Mouse (Mus musculus) layer of hippocampus, adult 8-10 months (tissue): ENCODE results near the gene Fbxo39. TPM values are rescaled to one million over a fixed set of nuclear protein-coding genes. Genes with fewer than 3 reads are reported as not detected.

Experiments used
- DNase-seq, 2 experiments: peaks; one replicate each; pipeline ENCODE4 v3.0.0; 2022; ENCODE audit warnings: low spot score in 2 of 2
- total RNA-seq, 4 experiments: library from RNA; stranded (reverse); gene quantifications; 2 replicates each; pipeline ENCODE4 v1.2.4; 2022

Gene Fbxo39
- total RNA-seq, result not detected

GRCm38 (mm10) chr11:72314151-72314895 lies at the start of gene Fbxo39:
Fbxo39 (plus strand) TSS chr11:72314444.
- peak; percentile 30 to 33 for DNase-seq

DNA sequence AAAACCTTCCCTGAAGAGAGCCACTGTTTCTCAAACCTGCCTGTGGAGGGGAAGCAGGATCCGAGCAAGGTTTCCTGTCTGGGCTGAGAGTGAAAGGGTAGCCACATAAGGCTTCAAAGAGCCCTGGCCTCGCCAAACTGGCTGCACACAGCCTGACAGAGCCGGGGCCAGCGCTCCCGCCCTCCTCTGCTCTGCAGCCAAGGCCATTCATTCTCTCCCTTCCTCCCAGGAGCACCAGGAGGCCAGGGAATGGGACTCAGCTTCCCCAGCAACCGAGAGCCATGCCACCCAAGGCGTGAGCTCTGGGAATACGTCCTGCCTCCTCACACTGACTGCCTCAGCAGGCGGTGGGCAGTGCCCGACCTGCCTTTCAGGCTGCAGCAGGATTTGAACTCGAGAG lies 48.8 kb upstream of the Fbxo39 start:
- DNase-seq, result peak; percentile 51 to 58

- DNase-seq, result peak; percentile 48 to 50
Observed at GRCm38 (mm10) chr11:72266207-72266959, 47.9 kb upstream of the Fbxo39 start.

DNA sequence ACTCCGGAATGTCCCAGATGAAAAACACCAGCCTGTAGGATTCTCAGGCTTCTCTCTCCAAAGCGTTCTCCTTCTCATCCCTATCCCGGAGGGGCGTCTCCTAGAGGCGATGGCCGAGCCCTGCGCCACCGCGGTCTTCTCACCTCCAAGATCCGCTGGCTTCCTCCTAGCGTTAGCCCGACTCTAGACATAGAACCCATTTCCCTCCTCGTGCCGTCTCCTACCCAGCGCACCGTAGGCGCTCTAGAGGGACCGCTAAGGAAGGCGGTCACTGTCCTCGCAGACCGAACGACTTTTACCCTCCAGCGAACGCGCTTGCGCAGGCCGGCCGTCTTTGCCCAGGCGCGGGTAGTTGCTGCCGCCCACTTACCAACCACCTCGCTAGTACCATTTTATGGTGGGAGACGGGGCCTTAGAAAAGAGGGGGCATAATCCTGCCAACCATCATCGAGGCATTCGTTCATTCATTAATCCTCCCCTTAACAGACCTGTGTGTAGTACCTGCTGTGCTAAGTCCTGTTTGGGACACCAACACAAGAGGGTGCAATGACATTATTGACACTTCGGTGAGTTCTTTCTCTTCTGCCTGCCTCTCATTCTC lies 47.2 kb upstream of the Fbxo39 start, which contains the start of gene Slc13a5:
Gene Slc13a5, minus strand, starts transcription at position 263 of the 601 bp plus-strand sequence.
- no peak for DNase-seq

GRCm38 (mm10) chr11:72271761-72272160 lies 42.5 kb upstream of the Fbxo39 start:
- no peak for DNase-seq

DNA sequence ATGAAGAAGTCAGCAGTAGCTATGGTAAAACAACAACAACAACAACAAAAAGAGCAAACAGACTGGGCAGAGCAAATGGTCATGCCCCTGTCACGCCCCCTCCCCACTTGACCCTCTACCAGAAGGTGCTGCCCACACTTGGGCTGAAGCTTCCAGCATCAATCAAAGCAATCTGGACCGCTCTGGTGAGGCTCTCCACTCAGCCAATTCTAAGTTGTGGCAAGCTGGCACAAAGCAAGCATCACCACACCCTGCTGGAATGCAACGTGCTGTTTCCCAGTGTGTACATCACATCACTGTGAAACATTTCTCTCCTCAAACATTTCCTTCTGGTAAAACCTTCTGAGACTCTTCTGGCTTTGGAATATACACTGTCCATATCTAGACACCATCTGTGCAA lies 40.9 kb upstream of the Fbxo39 start:
- DNase-seq, result no peak

DNA sequence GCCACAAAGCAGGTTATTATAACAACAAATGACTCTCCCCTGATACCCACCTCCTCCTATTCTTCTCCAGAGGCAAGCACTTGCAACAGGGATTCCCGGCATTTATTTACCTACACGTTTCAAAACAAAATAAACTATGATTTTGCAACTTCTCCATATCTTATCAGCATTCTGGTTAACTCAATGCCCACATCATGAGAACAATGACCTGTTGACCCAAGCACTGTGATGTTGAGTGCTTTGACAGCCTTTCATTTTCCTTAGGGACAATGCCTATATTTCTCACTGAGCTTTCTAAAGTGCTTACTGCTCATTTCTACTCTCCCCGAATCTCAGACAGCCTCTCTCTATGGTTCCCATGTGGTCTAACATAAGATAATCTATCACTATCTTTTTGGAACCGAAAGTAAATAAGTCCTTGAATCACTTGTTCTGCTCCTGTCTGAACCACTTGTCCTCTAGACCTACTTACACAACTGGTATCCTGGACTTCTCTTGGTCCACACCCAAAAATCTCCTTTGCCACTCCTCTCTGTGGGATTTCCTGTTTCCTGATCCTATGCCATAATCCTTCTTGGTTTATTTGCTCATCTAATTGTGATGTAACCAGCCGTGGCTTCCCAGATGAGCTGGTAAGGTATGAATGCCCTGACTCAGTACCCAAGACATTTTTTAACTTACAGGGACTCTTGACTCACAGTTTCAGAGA lies 32.9 kb upstream of the Fbxo39 start:
- DNase-seq, result no peak

GRCm38 (mm10) chr11:72281852-72282400 lies 32.3 kb upstream of the Fbxo39 start:
- no peak for DNase-seq

DNA sequence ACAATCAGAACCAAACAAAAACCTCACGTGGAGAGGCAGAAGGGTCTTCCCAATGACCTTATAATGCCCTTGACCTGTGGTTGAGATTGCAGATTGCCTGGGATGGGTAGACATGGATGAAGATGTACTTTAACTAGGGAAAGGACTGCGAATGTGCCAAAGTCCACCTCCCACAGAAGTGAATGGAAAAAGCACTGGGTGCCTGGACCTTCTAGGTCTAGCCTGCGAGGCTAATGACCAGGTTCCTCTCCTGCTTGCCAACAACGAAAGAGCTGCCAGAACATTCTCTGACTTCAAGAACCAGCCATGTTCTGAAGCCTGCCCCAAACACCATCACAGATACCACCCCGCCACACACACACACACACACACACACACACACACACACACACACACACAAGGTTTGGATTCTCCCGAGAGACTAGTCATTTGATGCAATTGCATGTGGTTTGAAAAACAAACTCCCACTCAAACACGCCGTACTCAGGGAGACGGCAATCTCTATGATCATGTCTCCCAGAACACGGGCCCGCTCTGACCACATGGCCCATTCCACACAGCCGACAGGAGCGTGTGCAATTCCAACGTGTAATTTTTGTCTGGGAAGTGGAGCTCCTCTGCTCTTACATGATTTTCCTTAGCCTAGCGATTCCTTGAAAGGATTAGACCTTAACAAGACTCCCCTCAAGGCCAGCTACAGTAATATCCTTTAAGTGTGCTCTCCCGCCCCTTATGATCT lies 30.6 kb upstream of the Fbxo39 start:
- no peak for DNase-seq

DNA sequence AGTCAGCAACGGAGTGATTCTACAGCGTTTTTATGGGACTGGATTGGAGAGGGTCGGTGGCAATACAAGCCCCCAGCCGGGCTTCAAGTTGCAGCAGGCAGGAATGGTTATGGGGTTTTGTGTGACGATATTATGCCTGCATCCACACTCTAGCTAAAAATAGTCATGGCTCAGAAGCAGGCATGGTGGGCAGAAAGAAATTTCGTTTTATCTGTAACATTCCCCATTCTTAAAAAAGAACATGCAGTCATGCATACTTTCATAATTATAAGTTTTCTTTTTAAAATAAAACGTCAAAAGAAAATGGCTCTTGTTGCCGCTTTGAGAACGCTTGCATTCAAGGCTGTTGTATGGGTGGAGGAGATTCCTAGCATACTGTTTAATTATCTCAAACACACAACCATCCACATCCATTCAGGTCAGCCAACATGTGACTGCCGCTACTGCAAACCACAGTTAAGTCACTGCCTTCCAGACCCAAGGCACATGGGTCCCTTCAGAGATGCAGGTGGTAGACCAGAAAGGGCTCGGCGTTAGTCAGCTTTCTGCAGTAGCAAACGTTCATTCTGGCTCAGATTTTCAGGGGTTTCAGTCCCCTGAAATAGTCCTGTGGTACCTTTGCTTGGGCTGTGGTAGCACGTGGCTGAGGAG lies 29.6 kb upstream of the Fbxo39 start:
- DNase-seq, result no peak

- DNase-seq, result no peak
Observed at GRCm38 (mm10) chr11:72285971-72286480, 28.2 kb upstream of the Fbxo39 start.

DNA sequence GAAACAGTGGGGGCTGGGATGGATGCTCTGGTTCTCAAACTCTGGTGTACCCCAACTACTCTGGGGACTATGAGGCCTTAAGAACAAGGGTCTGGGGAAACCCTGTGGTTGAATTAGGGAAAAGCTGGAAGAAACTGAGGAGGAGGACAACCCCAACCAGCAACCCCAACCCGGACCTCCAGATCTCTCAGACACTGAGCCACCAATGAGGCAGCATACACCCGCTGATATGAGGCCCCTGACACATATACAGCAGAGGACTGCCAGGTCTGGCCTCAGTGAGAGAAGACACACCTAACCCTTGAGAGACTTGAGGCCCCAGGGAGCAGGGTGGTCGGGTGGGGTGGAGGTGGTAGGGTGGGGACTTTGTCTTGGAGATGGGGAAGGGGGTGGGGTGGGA lies 27.6 kb upstream of the Fbxo39 start:
- DNase-seq, result no peak

- DNase-seq, result no peak
Observed at GRCm38 (mm10) chr11:72287126-72287525, 27.1 kb upstream of the Fbxo39 start.

- DNase-seq, result no peak
Observed at GRCm38 (mm10) chr11:72287543-72287942, 26.7 kb upstream of the Fbxo39 start.

DNA sequence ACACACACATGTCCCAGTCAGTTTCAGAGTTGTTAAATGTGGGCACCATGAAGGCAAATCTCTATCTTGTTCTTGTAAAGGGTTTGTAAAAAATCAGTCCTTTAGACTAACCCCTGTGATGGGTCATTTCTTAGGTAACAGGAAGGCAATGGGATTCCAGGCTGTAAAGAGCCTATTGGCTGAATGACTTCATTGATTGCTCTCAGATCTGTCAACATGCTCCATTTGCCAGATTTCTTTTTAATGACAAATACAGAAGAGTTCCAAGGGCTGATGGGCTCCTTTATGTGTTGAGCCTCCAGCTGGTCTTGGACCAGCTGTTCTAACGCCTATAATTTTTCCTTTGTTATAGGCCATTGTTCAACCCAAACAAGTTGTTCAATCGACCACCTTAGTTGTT lies 21.1 kb upstream of the Fbxo39 start:
- no peak for DNase-seq

DNA sequence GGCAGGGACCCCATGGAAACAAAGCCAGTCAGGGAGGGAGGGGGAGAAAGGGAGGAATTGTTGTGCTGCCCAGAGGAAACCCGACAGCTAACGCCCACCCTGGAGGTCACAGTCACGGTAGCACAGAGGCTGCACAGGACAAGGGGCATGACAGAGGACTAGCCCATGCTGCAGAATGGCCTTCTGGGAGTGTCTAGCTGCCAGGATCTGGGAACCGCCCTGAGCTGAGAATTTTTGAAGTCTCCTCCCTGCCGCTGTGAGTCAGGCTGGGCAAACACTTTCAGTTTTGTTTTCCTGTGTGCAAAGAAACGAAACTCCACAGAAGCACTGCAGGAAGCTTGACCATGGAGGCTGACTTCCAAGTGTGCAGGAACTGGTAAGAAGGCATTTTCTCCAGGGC lies 12.9 kb upstream of the Fbxo39 start, which contains the start of gene Xaf1:
Gene Xaf1, plus strand, starts transcription at position 296 of the 400 bp plus-strand sequence.
- DNase-seq, result no peak

DNA sequence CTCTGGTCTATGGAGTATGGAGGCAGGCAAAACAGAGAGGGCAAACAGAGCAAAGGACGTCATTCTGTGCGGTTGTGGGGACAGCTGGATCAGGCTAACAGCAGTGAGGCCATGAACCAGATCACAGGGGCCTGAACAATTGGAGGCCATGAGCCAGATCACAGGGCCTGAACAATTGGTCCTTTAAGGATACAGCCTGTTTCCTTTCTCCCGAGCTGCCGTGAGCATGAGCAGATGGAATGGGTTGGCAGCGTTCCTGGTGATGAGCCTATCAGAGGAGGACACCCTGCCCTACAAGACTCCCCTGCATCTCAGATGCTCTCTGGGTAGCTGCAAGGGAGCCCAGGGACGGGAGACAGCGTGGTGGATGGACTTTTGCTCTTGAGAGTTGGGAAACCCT lies 12.0 kb upstream of the Fbxo39 start:
- DNase-seq, result peak; percentile 79 to 84

DNA sequence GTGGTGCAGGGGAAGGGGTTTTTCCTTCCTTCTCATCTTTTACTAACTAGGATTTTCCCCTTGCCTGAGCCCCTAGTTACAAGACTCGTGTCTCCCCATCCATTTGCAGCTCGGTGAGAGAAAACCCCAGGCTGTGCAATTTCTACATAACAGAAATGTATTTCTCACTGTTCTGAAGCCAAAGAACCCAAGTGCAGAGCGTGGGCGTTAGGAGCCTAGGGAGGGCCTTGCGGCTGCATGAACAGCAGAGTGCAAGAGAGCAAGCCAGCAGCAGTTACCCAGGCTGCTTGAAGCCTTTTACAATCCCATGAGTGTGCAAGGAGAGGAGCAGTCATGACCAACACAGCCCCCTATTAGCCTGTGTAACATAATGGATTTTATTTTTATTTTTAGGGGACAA lies 6.8 kb upstream of the Fbxo39 start:
- DNase-seq, result no peak

- no peak for DNase-seq
Observed at GRCm38 (mm10) chr11:72308982-72309381, 5.3 kb upstream of the Fbxo39 start.

DNA sequence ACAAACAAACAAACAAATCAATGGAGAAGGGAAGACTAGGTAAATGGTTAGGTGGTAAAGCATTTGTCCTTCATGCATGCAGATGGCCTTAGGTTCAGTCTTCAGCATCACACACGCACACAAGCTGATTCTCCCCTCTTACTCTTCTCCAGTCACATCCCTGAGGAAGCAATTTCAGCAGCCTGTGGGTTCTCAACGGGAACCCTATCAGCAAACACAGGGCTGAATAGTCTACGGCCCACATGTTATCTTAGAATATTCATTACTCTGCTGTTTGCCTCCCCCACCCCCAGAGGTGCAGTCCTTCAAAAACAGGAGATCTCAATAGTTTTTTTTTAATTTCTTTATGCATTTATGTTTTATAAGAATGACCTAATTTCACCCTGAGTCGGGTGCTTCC lies 3.8 kb upstream of the Fbxo39 start:
- DNase-seq, result no peak
